Mouse (Mus musculus) embryo, embryonic 10.5 days (tissue): ENCODE data around the gene Zfp827.

Source experiments
- DNase-seq: peaks from one replicate; pipeline ENCODE4 v3.0.0-alpha.2; 2015; ENCODE audit warnings: low spot score

The Zfp827 gene

GRCm38 (mm10) chr8:79060013-79060609, 31.9 kb downstream of the Zfp827 start:
- DNase-seq, result peak; percentile 71

GRCm38 (mm10) chr8:79065924-79066323, 37.7 kb downstream of the Zfp827 start:
- DNase-seq, result no peak

GRCm38 (mm10) chr8:79067812-79068630, 39.8 kb downstream of the Zfp827 start:
- DNase-seq, result no peak

GRCm38 (mm10) chr8:79073311-79073710, 45.1 kb downstream of the Zfp827 start:
- no peak for DNase-seq

GRCm38 (mm10) chr8:79074986-79075385, 46.7 kb downstream of the Zfp827 start:
- no peak for DNase-seq

GRCm38 (mm10) chr8:79077256-79077655, 49.0 kb downstream of the Zfp827 start:
- no peak for DNase-seq

- DNase-seq, result no peak
Measured at GRCm38 (mm10) chr8:79078556-79079195, 50.4 kb downstream of the Zfp827 start.

- DNase-seq, result no peak
Measured at GRCm38 (mm10) chr8:79079196-79079561, 50.9 kb downstream of the Zfp827 start.

- DNase-seq, result no peak
Measured at GRCm38 (mm10) chr8:79080096-79080739, 52.0 kb downstream of the Zfp827 start.

- no peak for DNase-seq
Measured at GRCm38 (mm10) chr8:79081333-79081732, 53.1 kb downstream of the Zfp827 start.

- no peak for DNase-seq
Measured at GRCm38 (mm10) chr8:79081955-79082354, 53.7 kb downstream of the Zfp827 start.

GRCm38 (mm10) chr8:79083461-79084358, 55.5 kb downstream of the Zfp827 start:
- DNase-seq, result no peak

- no peak for DNase-seq
Measured at GRCm38 (mm10) chr8:79084359-79084820, 56.2 kb downstream of the Zfp827 start.

GRCm38 (mm10) chr8:79094422-79094821, 66.2 kb downstream of the Zfp827 start:
- DNase-seq, result no peak

GRCm38 (mm10) chr8:79095162-79095561, 66.9 kb downstream of the Zfp827 start:
- DNase-seq, result no peak

GRCm38 (mm10) chr8:79096970-79097369, 68.7 kb downstream of the Zfp827 start:
- no peak for DNase-seq

- DNase-seq, result no peak
Measured at GRCm38 (mm10) chr8:79102707-79103106, 74.5 kb downstream of the Zfp827 start.

- no peak for DNase-seq
Measured at GRCm38 (mm10) chr8:79103185-79103878, 75.1 kb downstream of the Zfp827 start.

- no peak for DNase-seq
Measured at GRCm38 (mm10) chr8:79103923-79104580, 75.8 kb downstream of the Zfp827 start.

GRCm38 (mm10) chr8:79104634-79105033, 76.4 kb downstream of the Zfp827 start:
- DNase-seq, result no peak
